Mouse (Mus musculus) forebrain, embryonic 16.5 days (tissue): Measurements from ENCODE around the gene Btbd35f11. TPM values are rescaled to one million over a fixed set of nuclear protein-coding genes. Genes with fewer than 3 reads are reported as not detected.
"Not testable (repeated sequence)": the region's sequence is repeated elsewhere in the genome, so short reads cannot be mapped to it uniquely, and the experiment has no call there.

Source experiments
- ATAC-seq: fragments of 200-750 bp; cut with Nextera tagmentation; 2 replicates; pipeline ENCODE4 v1.8.0; 2017; ENCODE audit warnings: mild to moderate bottlenecking, moderate library complexity
- H3K27ac ChIP-seq: fragments of 300-500 bp; sonication (generic); 2 replicates; pipeline ENCODE4 v1.5.1; 2014; ENCODE audit warnings: low read length, control low read depth
- H3K27me3 ChIP-seq: fragments of 300-500 bp; sonication (generic); replicated peaks from 2 replicates; pipeline ENCODE4 v1.6.1; 2014; ENCODE audit warnings: low read length; ENCODE audit not compliant: control insufficient read depth, insufficient read depth
- H3K36me3 ChIP-seq: fragments of 300-500 bp; sonication (generic); 2 replicates; pipeline ENCODE4 v1.6.1; 2014; ENCODE audit not compliant: control insufficient read depth, insufficient read depth
- H3K4me1 ChIP-seq: fragments of 300-500 bp; sonication (generic); replicated peaks from 2 replicates; pipeline ENCODE4 v1.6.1; 2014; ENCODE audit warnings: low read length; ENCODE audit not compliant: control insufficient read depth, insufficient read depth
- H3K4me2 ChIP-seq: fragments of 300-500 bp; sonication (generic); 2 replicates; pipeline ENCODE4 v1.6.1; 2014; ENCODE audit warnings: mild to moderate bottlenecking, low read length, control low read depth
- H3K4me3 ChIP-seq: fragments of 300-500 bp; sonication (generic); replicated peaks from 2 replicates; pipeline ENCODE4 v1.5.1; 2014; ENCODE audit warnings: mild to moderate bottlenecking, low read length, control low read depth
- H3K9ac ChIP-seq: fragments of 300-500 bp; sonication (generic); replicated peaks from 2 replicates; pipeline ENCODE4 v1.6.1; 2014; ENCODE audit warnings: low read depth, low read length, control low read depth
- H3K9me3 ChIP-seq: fragments of 300-500 bp; sonication (generic); 2 replicates; pipeline ENCODE4 v1.6.1; 2016; ENCODE audit warnings: low read length; ENCODE audit not compliant: control insufficient read depth
- WGBS: fragments of 180-500 bp; shearing (Covaris S2); extraction: QIAGEN DNeasy Blood & Tissue Kit; methylation state at CpG from one replicate; pipeline ENCODE4 v1.1.7; 2014; 5-methylcytosine and 5-hydroxymethylcytosine counted together
- polyA plus RNA-seq: library from polyadenylated mRNA; unstranded; fragments of >200 nt; fragmentation: Nextera tagmentation; extraction: Ambion mirVana; gene quantifications from 2 replicates; pipeline ENCODE4 v1.2.1, GENCODE M21; 2015

Gene Btbd35f11
- polyA plus RNA-seq: not detected in 2 replicates

DNA sequence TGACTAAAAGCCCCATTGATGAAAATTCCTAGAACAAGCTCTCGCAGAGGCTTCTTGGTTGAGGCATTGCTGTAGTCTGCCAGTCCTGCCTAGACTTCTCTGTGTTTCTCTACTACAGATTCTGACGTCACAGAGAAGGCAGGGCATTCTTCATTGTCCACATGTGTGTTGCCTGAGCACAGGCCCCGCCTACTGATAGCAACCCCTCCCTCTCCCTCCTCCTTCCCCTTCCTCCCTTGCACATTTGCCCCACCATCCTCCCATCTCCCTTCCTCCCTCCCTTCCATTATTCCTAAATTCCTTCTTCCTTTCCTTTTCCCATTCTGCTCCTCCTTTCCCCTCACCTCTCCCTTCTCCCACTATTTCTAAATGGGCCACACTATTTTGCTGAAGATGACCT lies at the start of gene Btbd35f11:
Gene Btbd35f11 (minus strand): TSS at position 101 of the 400 bp plus-strand sequence.
- not testable (repeated sequence) for H3K27me3 ChIP-seq, H3K36me3 ChIP-seq, ATAC-seq, H3K27ac ChIP-seq, H3K9ac ChIP-seq, H3K4me1 ChIP-seq, H3K9me3 ChIP-seq, H3K4me3 ChIP-seq, H3K4me2 ChIP-seq
- WGBS: 30% methylated on average over 1 of the region's 3 CpGs

DNA sequence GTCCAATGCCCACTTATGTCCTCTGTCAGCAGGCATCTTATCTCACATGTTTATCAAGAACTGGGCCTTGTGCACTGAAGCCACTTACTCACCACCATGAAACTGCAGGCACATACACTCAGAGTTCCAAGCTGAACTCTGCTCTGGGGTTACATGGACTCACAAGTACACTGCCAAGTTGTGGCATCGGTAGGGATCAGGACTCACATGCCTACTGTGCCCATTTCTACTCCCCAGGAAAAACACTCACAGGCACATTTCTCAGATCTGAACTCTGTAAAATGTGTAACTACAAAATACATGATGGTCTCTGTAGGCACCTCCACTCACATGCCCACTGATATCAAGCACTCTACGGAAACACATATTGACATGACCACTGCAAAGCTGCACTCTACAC lies 33.5 kb downstream of the Btbd35f11 start:
- WGBS: 100% methylated on average over 1 of the region's 2 CpGs
- H3K27ac ChIP-seq, H3K4me2 ChIP-seq, H3K9me3 ChIP-seq, ATAC-seq, H3K36me3 ChIP-seq, H3K9ac ChIP-seq, H3K4me3 ChIP-seq, H3K4me1 ChIP-seq, H3K27me3 ChIP-seq: not testable (repeated sequence)

Other genes starting within 250 kb of the Btbd35f11 start
- gene Btbd35f24, start 247.9 kb downstream of the Btbd35f11 start, polyA plus RNA-seq: not detected in 2 replicates